Mouse (Mus musculus): ENCODE data around the gene Psmd7.

GRCm38 (mm10) chr8:107577640-107578039 lies 10.6 kb downstream of the Psmd7 start:
- TF ChIP-seq GATA1 (IDR thresholded peaks at IDR 0.05; ENCODE audit: borderline replicate concordance, low read length), result no peak
- no peak for TF ChIP-seq FLI1 (IDR thresholded peaks at IDR 0.05; ENCODE audit: low read length)

Data from megakaryocyte, embryonic 14.5 days (primary cell).